Mouse (Mus musculus): ENCODE data around the gene Chit1.

GRCm38 (mm10) chr1:134064296-134064831, 46.7 kb upstream of the Chit1 start:
- TF ChIP-seq ZNF384 (IDR thresholded peaks at IDR 0.05; ENCODE audit: low read depth, low read length) (no peak), HCFC1 (IDR thresholded peaks at IDR 0.05; ENCODE audit: borderline replicate concordance, insufficient read depth, low read length) (no peak)
